Mouse (Mus musculus) G1E (cell line): ENCODE measurements around the gene Agap2. TPM values are rescaled to one million over a fixed set of nuclear protein-coding genes. Genes with fewer than 3 reads are reported as not detected.
A peak's percentile ranks its signal among the peaks of the same experiment; 100 is the strongest.

Source experiments
- ATAC-seq: 2 replicates; pipeline ENCODE4 v1.8.0; 2016; ENCODE audit warnings: mild to moderate bottlenecking; ENCODE audit not compliant: insufficient number of reproducible peaks, poor library complexity, low FRiP score, severe bottlenecking; ENCODE audit errors: extremely low read depth
- DNase-seq: peaks from one replicate; pipeline ENCODE4 v3.0.0; 2012; ENCODE audit warnings: low spot score
- H3K27me3 ChIP-seq: 2 replicates; pipeline ENCODE4 v1.6.1; 2012; ENCODE audit warnings: mild to moderate bottlenecking, low read length, inconsistent platforms; ENCODE audit not compliant: insufficient read depth
- H3K36me3 ChIP-seq: replicated peaks from 2 replicates; pipeline ENCODE3; 2012; ENCODE audit warnings: mild to moderate bottlenecking, inconsistent platforms
- H3K4me1 ChIP-seq: 2 replicates; pipeline ENCODE4 v1.6.1; 2012; ENCODE audit warnings: low read depth, low read length, inconsistent platforms, mixed read lengths; ENCODE audit not compliant: insufficient read depth
- H3K4me3 ChIP-seq: 2 replicates; pipeline ENCODE4 v1.5.1; 2012; ENCODE audit warnings: low read depth, mild to moderate bottlenecking, inconsistent platforms, low read length, moderate library complexity, mixed read lengths
- H3K9me3 ChIP-seq: replicated peaks from 2 replicates; pipeline ENCODE4 v1.6.1; 2012; ENCODE audit warnings: inconsistent platforms
- CTCF ChIP-seq: IDR thresholded peaks from 2 replicates; pipeline ENCODE4 v1.5.1; 2012; ENCODE audit warnings: low read depth, low read length, inconsistent platforms, mixed read lengths
- GATA1 ChIP-seq: IDR thresholded peaks from 2 replicates; pipeline ENCODE4 v1.6.1; 2012; ENCODE audit warnings: borderline replicate concordance, low read length, inconsistent platforms, mixed read lengths
- GATA2 ChIP-seq: IDR thresholded peaks from 2 replicates; pipeline ENCODE4 v1.6.1; 2012; ENCODE audit warnings: low read depth, low read length, inconsistent platforms, borderline replicate concordance
- POLR2AphosphoS5 ChIP-seq: IDR thresholded peaks from 2 replicates; pipeline ENCODE4 v1.6.1; 2012; ENCODE audit warnings: low read depth, low read length, inconsistent platforms; ENCODE audit not compliant: insufficient replicate concordance
- TAL1 ChIP-seq: conservative IDR thresholded peaks from 2 replicates; pipeline ENCODE4 v1.6.1; 2012; ENCODE audit warnings: low read depth, low read length, inconsistent platforms, mixed read lengths
- polyA plus RNA-seq: library from polyadenylated mRNA; stranded (reverse); fragments of >175 nt; gene quantifications from 2 replicates; pipeline ENCODE4 v1.2.3, GENCODE M21; 2012
- total RNA-seq, 2 experiments: library from RNA; stranded (forward) in 1 of 2; stranded (reverse) in 1 of 2; fragments of 200-1000 nt in 1 of 2; fragments of >200 nt in 1 of 2; fragmentation: Nextera tagmentation in 1 of 2; gene quantifications; 2 replicates each; pipeline ENCODE4 v1.2.3; 2014 to 2017

Agap2 gene
- total and polyA plus RNA-seq, 3 experiments: 0.26 to 1.3 (median 1.1) TPM

DNA sequence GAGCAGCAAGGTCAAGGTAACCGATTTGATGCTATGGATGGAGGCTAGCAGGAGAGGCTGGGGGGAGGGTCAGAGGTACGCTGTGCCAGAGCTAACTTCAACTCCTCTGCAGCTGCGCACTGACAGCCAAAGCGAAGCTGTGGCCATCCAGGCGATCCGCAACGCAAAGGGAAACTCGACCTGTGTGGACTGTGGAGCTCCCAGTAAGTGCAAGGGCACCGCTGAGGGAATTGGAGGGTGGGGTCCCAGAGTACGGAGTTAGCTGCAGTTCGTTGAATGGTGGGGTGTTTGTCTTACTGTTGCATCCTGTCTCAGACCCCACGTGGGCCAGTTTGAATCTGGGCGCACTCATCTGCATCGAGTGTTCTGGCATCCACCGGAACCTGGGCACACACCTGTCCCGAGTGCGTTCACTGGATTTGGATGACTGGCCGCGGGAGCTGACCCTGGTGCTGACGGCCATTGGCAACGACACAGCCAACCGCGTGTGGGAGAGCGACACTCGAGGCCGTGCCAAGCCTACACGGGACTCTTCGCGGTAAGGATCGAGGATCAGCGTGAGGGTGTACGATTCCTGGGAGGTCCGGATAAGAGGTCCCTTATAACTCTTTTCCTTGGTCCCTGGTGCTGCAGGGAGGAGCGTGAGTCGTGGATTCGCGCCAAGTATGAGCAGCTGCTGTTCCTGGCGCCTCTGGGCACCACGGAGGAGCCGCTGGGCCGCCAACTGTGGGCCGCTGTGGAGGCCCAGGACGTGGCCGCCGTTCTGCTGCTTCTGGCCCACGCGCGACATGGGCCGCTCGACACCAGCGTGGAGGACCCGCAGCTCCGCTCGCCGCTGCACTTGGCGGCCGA is 15.7 kb downstream of the Agap2 start:
- ATAC-seq (no peak), DNase-seq (no peak)
- no peak for TF ChIP-seq GATA1
- no peak for TF ChIP-seq POLR2AphosphoS5
- TF ChIP-seq GATA2: no peak
- TF ChIP-seq CTCF: no peak
- no peak for TF ChIP-seq TAL1
- peaks cover 27% of the 10 kb centered on the region for H3K36me3 ChIP-seq
- H3K27me3 ChIP-seq: peaks cover 50% of the 10 kb centered on the region
- H3K4me3 ChIP-seq: peak overlapping the region; percentile 59; the same call in 1 of the 2 replicates
- peaks cover 19% of the 10 kb centered on the region for H3K4me1 ChIP-seq
- H3K9me3 ChIP-seq: peaks cover 7% of the 10 kb centered on the region

DNA sequence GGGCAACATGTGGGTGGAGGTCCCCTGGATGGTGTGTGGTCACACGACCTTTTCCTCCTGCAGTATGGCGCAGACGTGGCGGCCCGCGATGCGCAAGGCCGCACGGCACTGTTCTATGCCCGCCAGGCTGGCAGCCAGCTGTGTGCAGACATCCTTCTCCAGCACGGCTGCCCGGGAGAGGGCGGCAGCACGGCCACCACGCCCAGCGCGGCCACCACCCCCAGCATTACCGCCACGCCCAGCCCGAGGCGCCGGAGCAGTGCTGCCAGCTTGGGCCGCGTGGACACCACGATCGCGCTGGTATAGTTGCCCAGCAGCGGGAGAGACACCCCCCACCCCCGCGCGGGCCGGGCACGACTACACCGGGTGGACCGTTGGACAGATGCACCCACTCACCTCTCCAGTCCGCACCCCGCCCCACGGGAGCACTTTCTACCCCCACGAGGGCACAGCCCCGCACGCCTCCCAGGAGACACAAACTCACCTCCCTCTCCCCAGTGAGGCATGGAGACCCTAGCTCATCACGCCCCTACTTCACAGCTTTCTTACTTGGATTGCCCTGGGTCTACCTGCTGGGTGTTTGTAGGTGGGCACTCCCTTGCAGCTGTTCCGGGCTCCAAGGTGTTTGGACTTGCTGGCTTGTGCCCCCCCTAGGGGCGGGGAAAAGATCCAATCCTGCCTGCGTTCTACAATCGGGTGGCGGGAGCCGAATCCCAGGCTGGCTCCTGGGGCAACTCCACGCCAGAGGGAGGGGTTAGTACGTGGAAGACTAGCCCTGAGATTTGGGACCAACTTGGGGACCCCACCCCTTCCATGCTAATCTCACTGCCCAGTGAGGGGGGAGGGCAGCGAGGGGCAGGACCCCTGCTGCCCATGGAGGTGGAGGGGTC is 16.7 kb downstream of the Agap2 start:
- Histone ChIP-seq H3K27me3 (peaks cover 47% of the 10 kb centered on the region), H3K4me1 (peaks cover 19% of the 10 kb centered on the region), H3K36me3 (peaks cover 36% of the 10 kb centered on the region), H3K4me3 (peak overlapping the region; percentile 59), H3K9me3 (peaks cover 5% of the 10 kb centered on the region)
- DNase-seq (no peak), ATAC-seq (no peak)
- TF ChIP-seq GATA1: no peak
- no peak for TF ChIP-seq CTCF

DNA sequence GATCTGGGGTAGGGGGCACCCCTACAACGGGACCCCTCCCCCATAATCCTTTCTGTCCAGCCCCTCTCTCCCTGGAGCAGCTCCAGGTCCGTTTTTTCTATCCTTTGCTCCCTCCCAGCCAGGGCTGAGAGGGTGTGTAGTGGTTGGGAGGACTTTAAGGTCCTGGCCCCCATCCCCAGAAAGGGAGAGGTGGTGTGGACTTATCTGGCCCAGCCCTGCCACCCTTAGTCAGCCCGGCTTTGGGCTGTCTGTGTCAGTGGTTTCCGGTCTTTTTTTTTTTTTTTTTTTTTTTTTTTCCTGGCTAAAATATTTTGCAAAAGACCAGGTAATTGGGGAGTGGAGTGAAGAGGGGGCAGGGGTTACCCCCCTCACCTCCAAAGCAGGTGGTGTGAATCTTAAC is 17.7 kb downstream of the Agap2 start:
- DNase-seq (no peak), ATAC-seq (no peak)
- no peak for TF ChIP-seq TAL1
- no peak for TF ChIP-seq GATA1
- no peak for TF ChIP-seq GATA2
- no peak for TF ChIP-seq POLR2AphosphoS5
- no peak for TF ChIP-seq CTCF
- Histone ChIP-seq H3K27me3 (peaks cover 40% of the 10 kb centered on the region), H3K36me3 (peaks cover 46% of the 10 kb centered on the region), H3K9me3 (peaks cover 5% of the 10 kb centered on the region), H3K4me1 (peaks cover 19% of the 10 kb centered on the region), H3K4me3 (no peak overlapping the region)

- peaks cover 28% of the 10 kb centered on the region for H3K27me3 ChIP-seq
- ATAC-seq (no peak), DNase-seq (no peak)
- peaks cover 63% of the 10 kb centered on the region for H3K36me3 ChIP-seq
- no peak overlapping the region for H3K4me3 ChIP-seq
- TF ChIP-seq POLR2AphosphoS5 (no peak), GATA2 (no peak), GATA1 (no peak), CTCF (no peak), TAL1 (no peak)
- H3K9me3 ChIP-seq: peaks cover 5% of the 10 kb centered on the region
- peaks cover 26% of the 10 kb centered on the region for H3K4me1 ChIP-seq
Measured at GRCm38 (mm10) chr10:127094382-127094802, 19.3 kb downstream of the Agap2 start.

DNA sequence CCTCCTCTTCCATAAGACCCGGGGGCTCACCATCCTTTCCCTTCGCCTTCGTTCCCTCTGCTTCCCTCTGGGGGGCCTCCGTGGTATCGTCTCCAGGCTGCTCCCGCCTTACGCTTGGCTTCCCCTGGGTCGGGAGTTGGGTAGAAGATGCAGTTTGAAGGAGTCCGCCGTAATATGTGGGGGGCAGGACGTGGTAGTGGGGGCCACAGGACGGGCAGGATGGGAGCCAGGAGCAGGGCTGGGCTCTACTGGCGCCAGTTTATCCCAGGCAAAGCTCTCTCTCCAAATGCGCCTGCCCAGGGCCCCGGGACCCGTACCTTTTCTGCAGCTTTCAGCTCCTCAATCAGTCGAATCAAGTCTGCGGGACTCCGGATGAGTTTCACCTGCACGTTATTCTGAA is 23.4 kb downstream of the Agap2 start:
- H3K4me3 ChIP-seq: no peak overlapping the region
- H3K4me1 ChIP-seq: peaks cover 30% of the 10 kb centered on the region
- DNase-seq (no peak), ATAC-seq (no peak)
- no peak for TF ChIP-seq POLR2AphosphoS5
- TF ChIP-seq GATA2: no peak
- TF ChIP-seq CTCF: no peak
- no peak for TF ChIP-seq TAL1
- TF ChIP-seq GATA1: no peak
- H3K36me3 ChIP-seq: peaks cover 96% of the 10 kb centered on the region
- no peaks in the 10 kb centered on the region for H3K27me3 ChIP-seq
- H3K9me3 ChIP-seq: no peaks in the 10 kb centered on the region

- no peaks in the 10 kb centered on the region for H3K27me3 ChIP-seq
- DNase-seq: no peak
Measured at GRCm38 (mm10) chr10:127099191-127099590, 24.1 kb downstream of the Agap2 start.

More at GRCm38 (mm10) chr10:127099191-127099590, 24.1 kb downstream of the Agap2 start:
- Histone ChIP-seq H3K36me3 (peaks cover 96% of the 10 kb centered on the region), H3K4me1 (peaks cover 34% of the 10 kb centered on the region), H3K9me3 (no peaks in the 10 kb centered on the region), H3K4me3 (no peak overlapping the region)
- no peak for TF ChIP-seq CTCF
- no peak for TF ChIP-seq TAL1
- no peak for TF ChIP-seq GATA2
- no peak for TF ChIP-seq GATA1
- TF ChIP-seq POLR2AphosphoS5: no peak
- ATAC-seq: no peak
